ENCODE assay signal across 19 mouse cellular contexts in genomic region chr3:123806050-123806449, GRCm38 (mm10).
DNase-seq lines count a peak whose midpoint lies in the region; ATAC-seq and TF ChIP-seq lines count a peak whose summit lies in the region.
"Had no signal": no experiment of that assay in that cellular context is flagged by ENCODE, and none has a peak within 500 bp of the region (broad histone marks: within the 10 kb centered on the region; RNA-seq: fewer than 3 reads in every experiment).

No protein-coding gene starts in this region.

- peak; percentile 1 for DNase-seq in adrenal gland, postnatal 25 days
- DNase-seq in adrenal gland, adult 2 months, result no peak
- peak; percentile 8 to 13 for DNase-seq in kidney, postnatal 4 days
- no peak for DNase-seq in kidney, adult 18-20 months
- DNase-seq in right cerebral cortex, postnatal 14 days, result peak; percentile 7
- no peak for DNase-seq in right cerebral cortex, postnatal 10 days (ENCODE audit: low spot score in 2 of 2)
- peak; percentile 14 for DNase-seq in stomach, postnatal 0 days (ENCODE audit: low spot score)
- no peak for DNase-seq in urinary bladder, adult 18-20 months (ENCODE audit: low spot score in 2 of 2)
- DNase-seq: cerebellum, adult 9-10 months; gastrocnemius, postnatal 25 days; kidney, adult 9 months; liver, postnatal 0 days; lung, postnatal 14 days; thymus, adult 2 months had no signal

- no peak for TF ChIP-seq EP300 in stomach, postnatal 0 days (optimal IDR thresholded peaks at IDR 0.05)

- H3K27ac ChIP-seq in stomach, postnatal 0 days (replicated peaks), result no peak overlapping the region
- H3K27ac ChIP-seq: embryonic facial prominence, embryonic 12.5 days; forebrain, embryonic 13.5 days; limb, embryonic 10.5 days had no signal

- no peak overlapping the region for H3K9ac ChIP-seq in stomach, postnatal 0 days (ENCODE audit: low read length)
- H3K9ac ChIP-seq: embryonic facial prominence, embryonic 12.5 days; forebrain, embryonic 13.5 days; liver, postnatal 0 days had no signal

- H3K36me3 ChIP-seq in stomach, postnatal 0 days (ENCODE audit: control insufficient read depth, insufficient read depth, low read length), result no peaks in the 10 kb centered on the region
- H3K36me3 ChIP-seq: embryonic facial prominence, embryonic 12.5 days; limb, embryonic 10.5 days had no signal

- no peaks in the 10 kb centered on the region for H3K4me1 ChIP-seq in stomach, postnatal 0 days (replicated peaks; ENCODE audit: control insufficient read depth, insufficient read depth)
- H3K4me1 ChIP-seq: embryonic facial prominence, embryonic 12.5 days; limb, embryonic 10.5 days; megakaryocyte, embryonic 14.5 days had no signal

- no peak overlapping the region for H3K4me2 ChIP-seq in stomach, postnatal 0 days (replicated peaks; ENCODE audit: low read depth)
- H3K4me2 ChIP-seq: embryonic facial prominence, embryonic 12.5 days; forebrain, embryonic 13.5 days had no signal

- 87% methylated on average over 1 of the region's 1 CpGs for WGBS in stomach, postnatal 0 days

- peak; percentile 40; the same call in 1 of the 2 replicates for TF ChIP-seq CTCF in stomach, postnatal 0 days (IDR thresholded peaks at IDR 0.05; ENCODE audit: low read depth)

- H3K9me3 ChIP-seq in stomach, postnatal 0 days (ENCODE audit: control insufficient read depth, low read length), result no peaks in the 10 kb centered on the region
- H3K9me3 ChIP-seq: embryonic facial prominence, embryonic 12.5 days; forebrain, embryonic 13.5 days; limb, embryonic 10.5 days had no signal

- no peak overlapping the region for H3K4me3 ChIP-seq in stomach, postnatal 0 days (ENCODE audit: low read depth, low read length)
- H3K4me3 ChIP-seq: embryonic facial prominence, embryonic 12.5 days; erythroblast, embryonic 14.5 days; forebrain, embryonic 13.5 days; limb, embryonic 10.5 days; megakaryocyte, embryonic 14.5 days had no signal

- no peaks in the 10 kb centered on the region for H3K27me3 ChIP-seq in stomach, postnatal 0 days (ENCODE audit: control insufficient read depth, insufficient read depth, low read length)
- H3K27me3 ChIP-seq: embryonic facial prominence, embryonic 12.5 days; forebrain, embryonic 13.5 days; megakaryocyte, embryonic 14.5 days had no signal

- no peak for ATAC-seq in stomach, postnatal 0 days (ENCODE audit: low FRiP score, low TSS enrichment)
- ATAC-seq: liver, postnatal 0 days had no signal

Comparison
In these comparisons a context has a peak if more than half of its experiments do, and no peak if none do; other contexts are left out.
1. DNase-seq: peak in adrenal gland, postnatal 25 days (single experiment), kidney, postnatal 4 days (2 of 2), right cerebral cortex, postnatal 14 days (single experiment) and stomach, postnatal 0 days (single experiment); none in adrenal gland, adult 2 months (single experiment), kidney, adult 18-20 months (single experiment), right cerebral cortex, postnatal 10 days (0 of 2) and urinary bladder, adult 18-20 months (0 of 2).